Mouse (Mus musculus): ENCODE results near the gene 4833427G06Rik. TPM values are rescaled to one million over a fixed set of nuclear protein-coding genes. Genes with fewer than 3 reads are reported as not detected.

Gene 4833427G06Rik
- polyA plus RNA-seq, 1 experiment from 2014 or later: not detected

DNA sequence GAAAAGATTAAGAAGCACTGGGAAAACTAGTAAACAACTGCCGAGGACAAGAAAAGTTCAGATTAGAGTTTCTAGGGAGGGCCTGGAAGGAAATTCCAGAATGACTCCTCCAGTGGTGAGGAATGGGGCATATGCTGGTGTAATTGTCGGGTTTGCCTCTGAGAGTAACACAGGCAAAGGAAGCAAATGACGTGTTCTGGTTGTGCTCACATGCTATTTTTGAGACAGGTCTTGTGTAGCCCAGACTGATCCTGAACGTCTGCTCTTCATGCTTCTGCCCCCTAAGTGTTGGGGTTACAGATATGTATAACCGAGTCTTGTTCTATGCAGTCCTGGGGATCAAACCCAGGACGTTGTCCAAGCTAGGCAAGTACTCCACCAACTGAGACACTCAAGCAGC is 70.3 kb downstream of the 4833427G06Rik start:
- H3K27me3 ChIP-seq (replicated peaks; ENCODE audit: control insufficient read depth, insufficient read depth, low read length): no peaks in the 10 kb centered on the region
- no peaks in the 10 kb centered on the region for H3K36me3 ChIP-seq (ENCODE audit: control insufficient read depth, insufficient read depth)
- H3K9me3 ChIP-seq (ENCODE audit: control insufficient read depth): no peaks in the 10 kb centered on the region
- H3K9ac ChIP-seq (ENCODE audit: low read depth, low read length): no peak overlapping the region
- 59% methylated on average over 6 of the region's 6 CpGs for WGBS
- H3K27ac ChIP-seq (ENCODE audit: low read depth, low read length): no peak overlapping the region
- no peak for TF ChIP-seq CTCF (IDR thresholded peaks at IDR 0.05; ENCODE audit: low read depth)
- H3K4me1 ChIP-seq (replicated peaks; ENCODE audit: control insufficient read depth, insufficient read depth, low read length): no peaks in the 10 kb centered on the region
- no peak for ATAC-seq
- no peak overlapping the region for H3K4me2 ChIP-seq (replicated peaks; ENCODE audit: low read depth)
- H3K4me3 ChIP-seq (ENCODE audit: low read depth, low read length): no peak overlapping the region

MicroRNAs encoded within 50 kb of the gene (microRNA counts, 519-probe panel; counts per million panel counts)
- not detected for microRNA mmu-miR-34b-3p
- microRNA mmu-miR-34b-5p: 1,721 counts per million, percentile 9 among the panel's probes with 10 or more counts
- 4,340 counts per million, percentile 66 among the panel's probes with 10 or more counts for microRNA mmu-miR-34c

Small RNA genes within 50 kb of the gene (microRNA-seq; reads per million reads assigned to microRNA genes)
- gene Mir34b: 12.8 reads per million, percentile 24 among the genes with 10 or more reads in this experiment
- 246 reads per million, percentile 60 among the genes with 10 or more reads in this experiment for gene Mir34c

Other genes with a start within 250 kb of the 4833427G06Rik start
- gene Sik2, start 93.0 kb downstream of the 4833427G06Rik start, polyA plus RNA-seq (2015; fragmentation: Nextera tagmentation; extraction: Ambion mirVana): 8.0 and 9.2 TPM in 2 replicates
- gene Btg4, start 41.2 kb downstream of the 4833427G06Rik start, polyA plus RNA-seq (2015; fragmentation: Nextera tagmentation; extraction: Ambion mirVana): not detected in 2 replicates
- 1.7 and 2.6 TPM in 2 replicates for gene Layn, start 25.0 kb downstream of the 4833427G06Rik start, polyA plus RNA-seq (2015; fragmentation: Nextera tagmentation; extraction: Ambion mirVana)
- gene Gm32742, start 63.4 kb upstream of the 4833427G06Rik start, polyA plus RNA-seq (2015; fragmentation: Nextera tagmentation; extraction: Ambion mirVana): not detected in 2 replicates
- 0.08 and 0.09 TPM in 2 replicates for gene Pou2af1, start 111.6 kb upstream of the 4833427G06Rik start, polyA plus RNA-seq (2015; fragmentation: Nextera tagmentation; extraction: Ambion mirVana)
- 1.3 and 1.7 TPM in 2 replicates for gene Colca2, start 176.5 kb upstream of the 4833427G06Rik start, polyA plus RNA-seq (2015; fragmentation: Nextera tagmentation; extraction: Ambion mirVana)
- 0.09 and 0.25 TPM in 2 replicates for gene 1810046K07Rik, start 226.8 kb upstream of the 4833427G06Rik start, polyA plus RNA-seq (2015; fragmentation: Nextera tagmentation; extraction: Ambion mirVana)